Mouse (Mus musculus): Measurements from ENCODE around the gene Islr.
"Not testable (repeated sequence)": the region's sequence is repeated elsewhere in the genome, so short reads cannot be mapped to it uniquely, and the experiment has no call there.

The Islr gene

GRCm38 (mm10) chr9:58203516-58204447, at the start of gene Islr, which contains the start of gene Islr2:
Islr (minus strand) TSS chr9:58204306.
Islr2 (minus strand) TSS chr9:58204319.
- peak; percentile 27 to 51 for DNase-seq (ENCODE audit: low read depth in 2 of 2, low spot score in 2 of 2)

DNA sequence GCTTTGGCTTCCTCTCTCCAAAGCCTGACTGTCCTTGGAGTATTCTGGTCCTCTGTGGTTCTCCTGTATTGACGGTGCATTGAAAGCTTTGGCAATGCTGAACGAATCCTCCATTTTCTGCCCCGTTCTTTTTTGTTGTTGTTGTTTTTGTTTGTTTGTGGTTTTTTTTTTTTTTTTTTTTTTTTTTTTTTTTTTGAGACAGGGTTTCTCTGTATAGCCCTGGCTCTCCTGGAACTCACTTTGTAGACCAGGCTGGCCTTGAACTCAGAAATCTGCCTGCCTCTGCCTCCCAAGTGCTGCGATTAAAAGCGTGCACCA, 49.7 kb upstream of the Islr start:
- DNase-seq (ENCODE audit: low read depth in 2 of 2, low spot score in 2 of 2): not testable (repeated sequence)

DNA sequence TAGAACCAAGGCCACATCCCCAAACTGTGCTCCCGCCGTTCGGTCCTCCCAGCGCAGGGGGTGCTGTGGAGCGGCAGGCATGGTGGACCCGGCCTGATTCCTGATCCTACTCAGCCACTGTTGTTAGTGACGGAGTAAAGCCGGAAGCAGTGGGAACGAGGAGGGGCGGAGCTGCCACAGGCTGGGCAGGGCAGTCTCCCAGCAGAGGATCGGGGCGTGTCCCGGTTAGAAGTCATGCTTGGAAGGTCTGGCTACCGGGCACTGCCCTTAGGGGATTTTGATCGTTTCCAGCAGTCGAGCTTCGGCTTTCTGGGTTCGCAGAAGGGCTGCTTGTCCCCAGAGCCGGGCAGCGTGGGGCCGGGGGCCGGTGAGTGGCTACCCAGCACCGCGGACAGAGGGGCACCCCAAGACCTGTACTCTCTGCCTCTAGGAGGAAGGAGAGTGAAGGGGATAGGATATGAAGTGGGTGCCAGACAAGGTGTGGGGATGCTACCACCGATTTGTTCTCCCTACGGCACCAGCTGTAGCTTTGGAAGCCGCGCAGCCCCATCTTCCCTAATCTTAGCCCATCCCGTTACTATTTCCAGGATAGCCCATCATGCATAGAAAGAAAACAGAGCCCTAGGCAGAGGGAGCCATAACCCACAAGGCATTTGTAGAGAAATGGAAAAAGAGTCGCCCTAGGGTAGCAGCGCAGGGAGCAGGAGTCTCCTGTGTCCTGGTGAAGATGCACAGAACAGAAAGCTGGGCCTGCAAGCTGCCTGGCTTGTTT, 49.1 kb upstream of the Islr start, which contains the start of gene Stoml1:
TSS of gene Stoml1 (plus strand) at position 132 of the 772 bp plus-strand sequence.
- peak; percentile 93 to 96 for DNase-seq (ENCODE audit: low read depth in 2 of 2, low spot score in 2 of 2)

DNA sequence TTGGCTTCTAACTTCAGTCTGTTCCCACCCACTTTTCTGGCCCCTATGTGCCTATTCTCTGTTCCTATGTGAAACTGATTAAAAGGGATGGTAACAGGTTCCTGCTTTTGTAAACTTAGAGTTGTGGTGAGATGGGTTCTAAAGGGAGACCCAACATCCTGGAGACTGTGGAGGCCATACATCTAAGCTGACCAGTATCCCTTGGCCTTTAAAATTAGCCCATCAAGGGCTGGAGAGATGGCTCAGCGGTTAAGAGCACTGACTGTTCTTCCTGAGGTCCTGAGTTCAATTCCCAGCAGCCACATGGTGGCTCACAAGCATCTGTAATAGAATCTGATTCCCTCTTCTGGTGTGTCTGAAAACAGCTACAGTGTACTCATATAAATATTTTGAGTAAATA, 46.6 kb upstream of the Islr start:
- not testable (repeated sequence) for DNase-seq (ENCODE audit: low read depth in 2 of 2, low spot score in 2 of 2)

DNA sequence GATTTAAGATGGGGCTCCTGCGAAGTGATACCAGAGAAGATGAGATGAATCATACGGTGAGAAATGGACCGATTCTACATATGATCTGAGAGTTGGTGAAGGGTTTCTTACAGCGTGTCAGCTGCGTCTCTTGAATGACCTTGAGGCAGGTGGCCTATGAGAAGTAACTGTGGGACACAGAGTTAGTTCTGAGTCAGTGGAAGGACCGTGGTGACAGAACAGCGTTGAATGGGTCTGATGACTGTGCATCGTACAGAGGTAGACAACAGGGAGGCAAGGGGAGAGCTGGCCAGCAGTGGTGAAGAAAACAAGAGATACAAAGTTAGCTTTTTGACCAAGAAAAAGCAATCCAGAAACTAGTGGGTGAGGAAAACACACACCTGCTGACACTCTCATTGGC, 46.2 kb upstream of the Islr start:
- no peak for DNase-seq (ENCODE audit: low read depth in 2 of 2, low spot score in 2 of 2)

- DNase-seq (ENCODE audit: low read depth in 2 of 2, low spot score in 2 of 2): peak; percentile 49 to 60
These were observed 45.6 kb upstream of the Islr start, which contains the start of gene Pml for GRCm38 (mm10) chr9:58249592-58250192. Pml (minus strand) TSS chr9:58249786.

DNA sequence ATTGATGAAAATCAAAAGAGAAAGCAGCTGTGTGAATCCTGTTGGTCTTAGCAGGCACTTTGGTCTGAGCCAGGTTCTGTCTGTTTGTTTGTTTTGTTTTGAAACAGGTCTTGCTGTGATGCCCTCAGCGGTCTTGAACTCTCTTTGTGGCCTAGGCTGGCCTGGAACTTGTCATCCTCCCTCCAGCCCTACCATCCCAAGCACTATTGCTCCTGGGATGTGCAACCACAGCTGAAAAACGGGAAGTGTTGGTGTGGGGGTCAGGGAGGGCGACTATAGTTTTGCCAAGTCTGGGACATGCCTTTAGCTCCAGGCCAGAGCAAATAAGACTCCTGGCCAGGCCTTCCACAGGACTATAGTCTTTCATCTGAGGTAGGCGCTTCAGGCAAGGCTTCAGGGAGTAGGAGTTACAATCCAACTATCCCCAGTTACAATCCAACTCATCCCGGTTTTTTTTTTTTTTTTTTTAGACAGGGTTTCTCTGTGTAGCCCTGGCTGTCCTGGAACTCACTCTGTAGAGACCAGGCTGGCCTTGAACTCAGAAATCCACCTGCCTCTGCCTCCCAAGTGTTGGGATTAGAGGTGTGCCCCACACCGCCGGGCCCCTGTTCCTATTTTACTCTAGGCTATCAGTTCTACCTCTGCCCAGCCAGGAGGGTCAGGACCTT, 44.8 kb upstream of the Islr start:
- DNase-seq (ENCODE audit: low read depth in 2 of 2, low spot score in 2 of 2): no peak

DNA sequence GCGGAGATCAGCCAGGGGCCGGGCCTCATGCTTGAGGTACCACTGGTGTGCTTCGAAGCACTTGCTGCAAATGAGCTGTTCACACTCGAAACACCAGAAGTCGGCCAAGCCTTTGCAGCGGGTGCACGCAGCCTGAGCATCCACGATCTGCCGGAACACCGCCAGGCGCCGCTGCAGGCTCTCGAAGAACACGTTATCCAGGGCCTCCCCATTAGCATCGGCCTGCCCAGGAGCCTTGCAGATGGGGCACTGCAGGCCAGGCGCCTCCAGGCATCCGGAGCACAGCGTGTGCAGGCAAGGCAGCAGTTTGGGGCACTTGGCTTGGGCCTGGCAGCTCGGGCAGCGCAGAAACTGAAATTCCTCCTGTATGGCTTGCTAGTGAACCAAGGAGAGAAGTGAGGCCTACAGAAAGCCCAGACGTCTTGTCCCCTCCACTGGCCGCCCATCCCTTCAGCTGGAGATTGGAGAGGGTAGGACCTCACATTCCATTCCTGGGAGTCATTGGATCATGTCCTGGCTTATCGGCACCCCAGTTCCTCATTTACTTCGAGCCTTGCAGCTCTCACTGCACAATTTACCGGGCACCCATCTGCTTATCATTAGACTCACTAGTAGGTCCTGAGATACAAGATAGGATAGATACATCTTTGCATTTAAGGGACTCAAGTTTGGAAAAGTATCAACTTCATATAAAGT, 43.1 kb upstream of the Islr start:
- DNase-seq (ENCODE audit: low read depth in 2 of 2, low spot score in 2 of 2): peak; percentile 71 to 77

- no peak for DNase-seq (ENCODE audit: low read depth in 2 of 2, low spot score in 2 of 2)
These were observed 42.0 kb upstream of the Islr start for GRCm38 (mm10) chr9:58246083-58246591.

GRCm38 (mm10) chr9:58243696-58244095, 39.6 kb upstream of the Islr start:
- DNase-seq (ENCODE audit: low read depth in 2 of 2, low spot score in 2 of 2): no peak

DNA sequence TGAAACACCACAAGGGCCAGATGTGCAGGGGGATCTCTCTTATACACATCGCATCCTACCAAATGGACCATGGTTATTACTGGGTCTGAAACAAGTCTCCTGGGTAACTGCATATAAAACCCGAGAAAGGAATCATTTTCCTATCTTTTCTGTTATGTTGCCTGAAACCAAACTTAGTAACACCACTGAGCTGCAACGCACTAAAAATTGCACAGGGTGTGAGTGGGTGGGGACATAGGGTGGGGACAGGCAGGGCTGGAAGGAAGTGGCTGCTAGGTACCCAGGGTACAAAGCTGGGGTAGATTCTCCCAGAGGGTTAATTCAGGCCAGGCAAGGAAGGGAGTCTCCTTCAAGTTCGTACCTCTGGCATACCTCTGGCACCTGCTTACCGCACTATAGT, 38.6 kb upstream of the Islr start:
- DNase-seq (ENCODE audit: low read depth in 2 of 2, low spot score in 2 of 2): no peak

- no peak for DNase-seq (ENCODE audit: low read depth in 2 of 2, low spot score in 2 of 2)
These were observed 37.8 kb upstream of the Islr start for GRCm38 (mm10) chr9:58241780-58242485.

GRCm38 (mm10) chr9:58234502-58235015, 30.5 kb upstream of the Islr start:
- no peak for DNase-seq (ENCODE audit: low read depth in 2 of 2, low spot score in 2 of 2)

GRCm38 (mm10) chr9:58232374-58232773, 28.3 kb upstream of the Islr start:
- no peak for DNase-seq (ENCODE audit: low read depth in 2 of 2, low spot score in 2 of 2)

- DNase-seq (ENCODE audit: low read depth in 2 of 2, low spot score in 2 of 2): no peak
These were observed 27.6 kb upstream of the Islr start for GRCm38 (mm10) chr9:58231746-58232145.

- no peak for DNase-seq (ENCODE audit: low read depth in 2 of 2, low spot score in 2 of 2)
These were observed 24.8 kb upstream of the Islr start for GRCm38 (mm10) chr9:58228777-58229466.

GRCm38 (mm10) chr9:58225915-58226913, 22.1 kb upstream of the Islr start:
- DNase-seq (ENCODE audit: low read depth in 2 of 2, low spot score in 2 of 2): peak; percentile 58 to 64

DNA sequence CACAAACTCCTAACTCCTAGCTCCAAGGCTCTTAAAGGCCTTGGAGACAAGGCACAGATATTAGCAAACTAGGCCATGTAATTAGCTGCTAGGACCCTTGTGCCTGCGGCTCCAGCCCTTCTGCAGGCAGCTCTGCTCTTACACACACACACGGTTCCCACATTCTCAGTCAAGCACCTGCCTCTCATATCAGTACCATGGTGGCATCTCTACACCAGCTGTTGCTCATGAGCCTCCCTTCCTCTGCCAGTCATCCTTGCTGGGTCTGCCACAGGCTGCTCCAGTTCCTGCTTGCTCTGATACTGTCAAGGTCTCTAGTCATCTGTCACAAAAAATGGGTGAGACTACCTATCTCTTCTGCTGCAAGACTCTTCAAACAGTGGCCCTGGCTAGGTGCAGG, 20.2 kb upstream of the Islr start:
- DNase-seq (ENCODE audit: low read depth in 2 of 2, low spot score in 2 of 2): no peak

Measured in CD8-positive naive resting alpha-beta T cell, adult 2 months (primary cell).